Mouse (Mus musculus) olfactory bulb, adult 2 months (tissue): ENCODE results near the gene Lcn3.

Experiments used
- CTCF ChIP-seq: fragments of 200-500 bp; IDR thresholded peaks from 2 replicates; pipeline ENCODE4 v1.5.1; 2012; ENCODE audit warnings: low read depth, mild to moderate bottlenecking, low read length, moderate library complexity; ENCODE audit not compliant: insufficient read depth
- POLR2A ChIP-seq: fragments of 200-500 bp; IDR thresholded peaks from 2 replicates; pipeline ENCODE4 v1.6.1; 2012; ENCODE audit warnings: mild to moderate bottlenecking, low read depth, low read length, moderate library complexity; ENCODE audit not compliant: insufficient read depth

DNA sequence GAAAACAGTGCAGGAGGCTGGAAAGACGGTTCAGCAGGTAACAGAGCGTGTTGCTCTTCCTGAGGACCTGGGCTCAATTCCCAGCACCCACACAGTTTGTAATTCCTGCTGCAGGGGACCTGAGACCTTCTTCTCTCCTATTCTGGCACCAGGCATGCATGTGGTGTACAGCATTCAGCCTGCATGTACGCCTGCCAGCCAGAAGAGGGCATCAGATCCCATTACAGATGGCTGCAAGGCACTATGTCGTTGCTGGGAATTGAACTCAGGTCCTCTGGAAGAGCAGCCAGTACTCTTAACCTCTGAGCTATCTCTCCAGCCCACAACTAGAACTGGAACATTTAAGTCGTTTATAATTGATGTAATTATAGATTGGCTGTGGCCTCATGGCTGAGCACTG lies 48.0 kb downstream of the Lcn3 start:
- no peak for TF ChIP-seq CTCF
- TF ChIP-seq POLR2A: no peak
